Mouse (Mus musculus) testis, adult 2 months (tissue): Measurements from ENCODE around the gene Chrnb2.

Source experiments
- CTCF ChIP-seq: fragments of 200-500 bp; IDR thresholded peaks from 2 replicates; pipeline ENCODE4 v1.5.1; 2012; ENCODE audit warnings: low read depth, mild to moderate bottlenecking, inconsistent platforms, low read length, moderate library complexity; ENCODE audit not compliant: control insufficient read depth, insufficient read depth, insufficient replicate concordance
- POLR2A ChIP-seq: fragments of 200-500 bp; IDR thresholded peaks from 2 replicates; pipeline ENCODE4 v1.6.1; 2012; ENCODE audit warnings: low read depth, mild to moderate bottlenecking, inconsistent platforms, low read length, moderate library complexity; ENCODE audit not compliant: control insufficient read depth

DNA sequence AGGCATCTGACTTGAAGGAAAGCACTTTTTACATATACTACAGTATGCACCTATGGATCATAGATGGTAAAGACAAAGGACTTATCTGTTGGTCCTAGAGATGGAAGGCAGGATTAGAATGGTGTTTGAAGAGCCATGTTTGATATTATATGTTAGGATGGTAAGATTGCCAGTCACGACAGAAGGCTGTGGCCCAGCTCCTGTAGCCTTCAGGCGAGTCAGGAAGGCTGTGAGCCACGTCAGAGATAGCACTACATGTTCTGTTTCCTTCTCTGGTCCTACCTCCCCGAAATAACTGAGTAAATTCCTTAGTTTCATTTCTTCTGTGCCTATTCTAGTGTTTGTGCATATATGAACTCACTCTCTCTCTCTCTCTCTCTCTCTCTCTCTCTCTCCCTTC is 32.3 kb downstream of the Chrnb2 start:
- TF ChIP-seq POLR2A (no peak), CTCF (no peak)
